Mouse (Mus musculus) testis, postnatal 10 days (tissue): Measurements from ENCODE around the gene Ccl24.

Experiments used
- DNase-seq: peaks from one replicate; pipeline ENCODE4 v3.0.0; 2021; ENCODE audit warnings: low spot score

The Ccl24 gene

DNA sequence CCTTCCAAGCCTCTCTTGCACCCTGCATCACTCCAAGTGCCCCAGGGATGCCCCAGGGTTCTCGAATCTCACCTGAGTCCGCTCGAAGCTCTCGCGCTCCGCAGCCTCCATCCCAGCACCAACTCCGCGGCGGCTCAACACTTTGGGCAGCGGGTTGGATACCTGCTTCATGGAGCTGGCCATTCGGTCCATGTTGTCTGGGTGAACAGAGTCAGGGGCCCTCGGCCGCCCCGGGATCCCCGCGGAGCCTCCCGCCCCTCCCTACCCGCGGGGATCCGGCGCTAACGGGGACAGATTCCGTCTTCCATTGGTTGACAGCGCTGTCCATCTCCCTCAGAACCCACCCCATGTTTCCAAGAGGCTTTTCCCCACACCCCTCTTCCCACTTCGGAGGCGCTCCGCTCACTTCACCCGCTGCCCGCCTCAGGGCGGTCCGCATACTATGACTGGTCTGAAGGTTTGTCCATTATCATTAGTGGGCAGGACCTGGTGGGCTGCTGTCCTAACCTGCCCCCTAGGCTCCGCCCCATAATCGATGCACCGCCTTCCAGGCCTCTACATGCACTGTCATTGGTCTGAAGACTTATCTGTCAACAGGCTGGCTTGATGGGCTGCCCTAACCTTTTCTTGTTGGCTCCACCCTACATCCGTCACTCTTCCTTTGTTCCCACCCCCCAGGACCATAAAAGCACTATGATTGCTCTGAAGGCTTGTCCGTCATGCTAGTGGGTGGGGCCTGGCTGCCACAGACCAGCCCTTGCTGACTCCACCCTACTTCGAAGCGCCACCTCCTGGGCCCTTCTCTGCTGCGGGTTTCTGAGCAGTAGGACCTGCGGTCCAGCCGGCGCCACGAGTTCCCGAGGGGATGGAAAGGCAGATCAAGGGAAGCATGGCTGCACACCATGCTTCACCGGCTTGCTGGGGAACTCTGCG, 27.7 kb downstream of the Ccl24 start, which contains the start of gene Hip1:
Gene Hip1, minus strand, starts transcription at position 256 of the 933 bp plus-strand sequence.
- DNase-seq = peak; percentile 96

DNA sequence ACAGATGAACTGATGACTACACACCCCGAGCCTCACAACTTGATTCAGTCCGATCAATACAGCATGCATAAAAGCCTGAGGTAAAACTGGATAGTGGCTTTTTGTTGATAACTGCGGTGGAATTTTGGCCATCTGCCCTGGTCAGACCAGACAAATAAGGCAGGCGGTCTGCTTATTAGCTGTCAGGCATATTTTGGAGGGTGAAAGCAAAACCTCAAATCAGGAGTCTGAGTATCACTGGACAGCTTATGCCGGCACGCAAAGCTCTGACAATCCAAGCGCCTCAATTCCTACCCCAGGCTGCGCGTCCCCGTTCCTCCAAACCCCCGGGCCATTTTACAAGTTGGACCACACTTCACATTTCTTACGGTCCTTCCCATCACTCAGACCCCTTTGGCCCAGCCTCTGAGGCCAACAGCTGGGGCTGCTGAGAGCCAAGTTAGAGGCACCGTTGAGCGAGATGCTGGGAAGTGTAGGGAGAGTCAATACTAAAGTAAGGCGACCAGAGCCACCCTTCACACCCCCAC, 28.8 kb downstream of the Ccl24 start:
- DNase-seq = peak; percentile 51

DNA sequence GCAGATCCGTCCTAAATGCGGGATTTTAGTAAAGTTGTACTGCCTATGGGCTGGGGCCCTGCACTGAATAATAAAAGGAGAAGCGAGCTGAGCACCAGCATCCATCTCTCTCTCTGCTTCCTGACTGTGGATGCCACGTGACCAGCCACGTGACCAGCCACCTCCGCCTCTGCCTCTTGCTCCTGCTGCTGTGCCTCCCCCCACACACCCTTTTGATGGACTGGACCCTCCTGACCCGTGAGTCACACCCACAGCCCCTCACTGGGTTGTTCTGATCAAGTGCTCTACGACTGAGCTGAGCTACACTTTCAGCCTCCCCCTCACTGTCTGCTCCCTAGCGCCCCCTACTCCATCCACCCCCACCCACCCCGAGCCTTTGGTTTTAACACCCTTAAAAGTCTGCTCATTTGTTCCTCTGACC, 35.0 kb downstream of the Ccl24 start:
- no peak for DNase-seq

DNA sequence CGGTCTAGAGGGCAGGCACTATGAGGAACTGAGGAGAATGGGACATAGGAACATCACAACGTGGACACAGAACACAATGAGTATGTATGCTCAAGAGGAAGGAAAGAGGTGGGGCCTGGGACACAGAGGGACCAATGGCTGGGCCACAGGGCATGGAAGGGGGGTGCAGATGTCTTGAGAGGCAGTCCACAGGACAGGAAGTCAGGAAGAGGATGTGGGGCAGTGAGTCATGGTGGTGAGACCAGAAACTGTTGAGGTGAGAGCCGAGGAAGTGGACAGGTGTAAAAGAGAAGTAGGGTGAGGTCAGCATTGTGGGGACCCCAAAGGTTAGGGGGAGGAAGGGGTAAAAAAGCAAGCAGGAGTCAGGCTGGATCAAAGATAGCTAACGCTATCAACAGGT, 35.5 kb downstream of the Ccl24 start:
- DNase-seq = no peak

DNA sequence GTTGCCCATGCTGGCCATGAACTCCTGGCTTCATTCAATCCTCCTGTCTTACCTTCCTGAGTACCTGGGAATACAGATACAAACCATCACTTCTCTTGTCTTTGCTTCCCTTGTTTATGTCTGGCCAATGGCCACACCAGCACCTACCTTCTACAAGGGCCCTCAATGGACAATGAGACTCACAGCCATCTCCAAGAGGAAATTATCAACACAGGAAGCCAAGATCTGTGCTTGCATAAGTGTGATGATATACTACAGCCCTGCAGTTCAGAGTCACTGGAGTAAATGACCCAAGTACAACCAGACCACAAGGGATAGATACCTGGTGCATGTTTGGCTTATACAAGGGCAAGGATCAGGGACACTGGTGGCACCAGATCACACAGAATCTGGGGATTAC, 37.0 kb downstream of the Ccl24 start:
- no peak for DNase-seq

DNA sequence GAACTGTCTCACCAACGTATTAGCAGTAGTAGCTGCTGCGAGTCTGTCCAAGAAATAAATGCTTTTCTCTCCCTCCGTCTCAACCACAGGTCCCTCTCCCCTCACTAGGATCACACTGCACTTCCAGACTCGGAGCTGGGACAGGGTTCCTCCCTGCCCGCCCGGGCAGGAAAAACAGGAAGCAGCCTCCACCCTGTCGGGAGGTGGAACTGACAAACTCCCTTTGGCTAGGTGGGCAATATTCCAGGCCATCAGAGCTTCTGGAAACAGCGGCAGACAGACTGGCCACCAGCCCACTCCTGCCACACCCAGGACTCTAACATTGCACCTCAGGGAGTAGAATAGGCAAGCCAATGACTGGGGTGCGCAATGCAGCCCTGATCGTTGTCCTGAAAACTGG, 39.4 kb downstream of the Ccl24 start:
- no peak for DNase-seq

DNA sequence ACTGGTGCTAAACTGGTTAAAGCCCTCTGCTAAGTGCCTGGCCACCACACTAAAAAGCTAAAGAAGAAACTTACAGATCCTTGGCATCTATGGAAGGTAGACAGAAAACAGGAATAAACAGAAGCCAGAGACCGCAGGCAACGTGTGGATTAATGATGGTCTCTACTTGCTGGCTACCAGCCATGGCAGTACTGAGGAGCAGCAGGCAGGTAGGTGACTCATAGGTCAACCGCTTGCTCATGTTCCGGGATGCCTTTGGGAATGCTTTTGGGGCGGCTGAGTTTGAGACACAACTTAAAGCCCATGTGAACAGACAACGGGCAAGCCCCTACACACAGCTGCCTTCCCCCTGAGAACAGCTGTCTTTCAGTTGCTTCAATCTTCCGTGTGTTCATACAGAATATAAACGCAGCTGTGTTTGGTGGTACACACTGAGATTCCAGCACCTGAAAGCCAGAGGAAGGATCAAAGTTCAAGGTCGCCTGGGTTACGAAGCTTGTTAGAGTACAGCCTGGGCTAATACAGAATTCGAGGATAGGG, 41.5 kb downstream of the Ccl24 start:
- no peak for DNase-seq

DNA sequence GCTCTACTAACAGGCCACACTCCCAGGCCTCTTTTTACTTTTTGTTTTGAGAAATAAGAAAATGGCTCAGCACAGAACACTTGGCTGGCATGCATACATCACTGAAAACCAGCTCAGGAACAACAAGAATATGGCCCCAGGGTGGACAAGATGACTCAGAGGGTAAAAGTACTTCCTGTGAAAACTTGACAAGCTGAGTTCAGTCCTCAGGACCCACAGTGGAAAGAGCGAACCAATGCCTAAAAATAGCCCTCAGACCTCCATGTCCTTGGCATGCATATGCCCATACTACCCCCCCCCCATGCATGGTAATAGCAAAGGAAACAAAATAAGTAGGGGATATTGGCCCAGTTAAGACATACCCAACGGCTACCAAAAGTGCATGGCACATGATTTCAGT, 42.9 kb downstream of the Ccl24 start:
- no peak for DNase-seq

DNA sequence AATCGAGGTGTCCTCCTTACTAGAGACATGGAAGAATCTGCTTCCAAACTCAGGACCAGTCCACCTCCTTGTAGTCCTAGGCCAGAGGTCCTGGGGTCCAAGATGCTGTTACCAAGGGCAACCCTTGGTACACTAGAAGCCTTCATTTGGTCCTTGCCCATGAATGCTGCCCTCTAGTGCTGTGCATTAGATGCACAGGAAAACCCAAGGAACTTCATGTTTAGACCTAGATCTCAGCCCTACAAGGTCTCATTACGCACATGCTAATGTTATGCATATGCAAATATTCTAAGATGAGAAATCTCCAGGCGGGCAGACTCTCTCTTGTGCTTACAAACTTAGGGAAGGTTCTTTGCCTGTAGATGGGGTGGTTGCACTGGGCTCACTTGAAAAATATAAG, 43.5 kb downstream of the Ccl24 start:
- DNase-seq = no peak

DNA sequence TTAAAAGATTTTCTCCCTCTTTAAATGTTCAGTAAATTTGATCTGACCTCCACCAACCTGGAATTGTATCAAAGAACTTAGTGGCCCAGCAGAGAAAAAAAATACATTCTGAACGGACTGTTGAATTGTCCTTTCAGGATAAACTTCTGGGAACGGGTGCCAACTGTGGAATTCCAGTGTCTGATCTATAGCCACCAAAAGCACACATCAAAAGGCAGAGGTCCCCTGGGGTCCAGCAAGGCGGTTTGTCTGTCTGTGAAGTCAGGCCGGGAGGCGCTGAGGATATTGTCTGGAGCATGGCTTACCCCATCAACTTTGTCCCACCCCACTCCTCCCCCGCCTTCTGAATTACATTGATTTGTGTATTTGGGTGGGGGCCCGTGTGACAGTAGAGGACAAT, 44.9 kb downstream of the Ccl24 start:
- no peak for DNase-seq

DNA sequence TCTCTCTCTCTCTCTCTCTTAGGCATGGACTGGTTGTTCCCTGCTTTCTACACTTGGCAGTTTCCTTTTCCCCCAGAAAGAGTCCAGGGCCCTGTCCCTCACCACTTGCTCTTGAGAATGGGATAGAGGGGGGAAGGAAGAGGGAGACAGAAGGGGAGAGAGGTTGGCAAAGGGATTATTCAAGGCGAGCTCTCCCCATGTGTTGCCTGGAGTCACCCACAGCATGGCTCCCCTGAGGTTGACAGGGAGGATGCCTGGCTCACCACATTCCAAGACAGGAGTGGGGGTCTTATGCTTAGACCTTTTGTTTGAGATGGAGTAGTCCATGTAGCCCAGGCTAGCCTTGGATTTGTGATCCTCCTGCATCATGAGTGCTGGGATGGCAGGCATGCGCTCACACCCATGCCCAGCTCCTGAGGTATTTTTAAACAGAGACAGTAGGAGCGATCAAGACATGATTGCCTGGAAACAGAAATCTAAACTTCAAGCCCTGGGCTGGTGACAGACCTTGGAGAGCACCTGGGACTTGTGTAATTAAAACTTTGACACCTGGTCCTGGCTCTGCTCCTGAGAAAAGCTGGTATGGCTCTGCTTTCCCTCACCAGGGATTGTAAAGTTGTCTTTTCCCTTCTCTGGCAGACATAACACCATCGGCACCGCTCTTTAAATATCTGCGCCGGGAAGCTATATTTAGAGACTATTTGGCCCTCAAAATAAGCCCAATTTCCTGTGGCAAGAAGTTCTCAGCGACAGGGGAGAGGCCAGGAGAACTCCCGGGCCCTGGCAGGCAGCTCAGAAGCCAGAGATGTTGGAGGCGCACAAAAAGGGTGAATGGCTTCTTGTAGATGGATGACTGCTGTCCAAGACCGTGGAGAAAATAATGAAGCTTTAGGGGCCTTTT, 47.9 kb downstream of the Ccl24 start:
- no peak for DNase-seq

DNA sequence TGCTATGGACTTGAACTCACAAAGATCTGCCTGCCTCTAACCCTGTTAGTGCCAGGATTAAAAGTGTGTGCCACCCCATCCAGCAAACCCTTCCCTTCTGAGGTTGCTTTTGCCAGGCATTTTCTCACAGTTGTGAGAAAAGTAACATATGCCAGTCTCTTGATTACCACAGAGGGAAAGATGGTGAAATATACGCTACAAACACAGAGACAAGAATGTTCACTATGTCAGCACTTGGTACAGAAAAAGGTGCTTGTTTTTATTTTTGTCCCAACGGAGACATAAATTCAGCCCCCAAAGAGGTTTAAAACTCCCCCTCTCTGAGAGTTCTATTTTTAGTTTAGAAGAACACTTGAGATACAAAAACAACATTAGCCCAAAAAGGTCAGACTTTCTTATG, 48.8 kb downstream of the Ccl24 start:
- DNase-seq = no peak

DNA sequence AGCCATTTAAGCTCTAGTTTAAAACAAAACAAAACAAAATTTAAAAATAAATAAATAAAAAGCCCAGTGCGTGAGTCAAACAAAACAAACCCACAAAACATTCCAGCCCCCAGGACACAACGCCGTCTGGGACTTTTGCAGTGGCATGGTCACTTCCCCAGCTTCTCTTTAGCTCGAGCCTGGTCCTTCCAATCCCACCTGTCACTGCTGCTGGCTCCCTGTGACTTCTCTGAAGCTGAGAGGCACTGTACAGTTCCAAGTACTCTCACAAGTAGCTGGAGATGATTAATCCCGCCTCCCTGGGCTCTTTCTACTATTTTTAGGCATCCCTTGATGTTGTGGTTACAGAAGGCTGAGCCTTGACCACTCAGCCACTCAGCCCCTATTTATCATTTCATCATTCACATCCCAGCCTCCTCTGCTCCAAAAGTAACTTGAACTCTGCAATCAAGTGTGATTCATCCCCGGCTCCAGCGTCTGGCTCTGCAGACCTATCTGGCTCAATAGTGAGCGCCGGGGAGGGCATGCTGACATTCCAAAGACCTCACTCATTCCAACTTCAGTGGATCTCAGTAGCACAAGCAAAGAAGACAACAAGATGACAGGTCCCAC, 50.6 kb downstream of the Ccl24 start:
- DNase-seq = no peak
